Mouse (Mus musculus) heart, embryonic 13.5 days (tissue): Measurements from ENCODE around the gene Mbnl2. TPM values are rescaled to one million over a fixed set of nuclear protein-coding genes. Genes with fewer than 3 reads are reported as not detected.
A peak's percentile ranks its signal among the peaks of the same experiment; 100 is the strongest.

Source experiments
- ATAC-seq: fragments of 200-750 bp; cut with Nextera tagmentation; 2 replicates; pipeline ENCODE4 v1.8.0; 2017; ENCODE audit warnings: moderate TSS enrichment; ENCODE audit not compliant: insufficient number of reproducible peaks, low FRiP score, low TSS enrichment; ENCODE audit errors: extremely low read depth
- H3K27ac ChIP-seq: fragments of 300-500 bp; sonication (generic); replicated peaks from 2 replicates; pipeline ENCODE4 v1.5.1; 2015; ENCODE audit warnings: moderate library complexity, mild to moderate bottlenecking, inconsistent platforms
- H3K27me3 ChIP-seq: fragments of 300-500 bp; sonication (generic); replicated peaks from 2 replicates; pipeline ENCODE4 v1.6.1; 2015; ENCODE audit warnings: mild to moderate bottlenecking, inconsistent platforms
- H3K36me3 ChIP-seq: fragments of 300-500 bp; sonication (generic); 2 replicates; pipeline ENCODE4 v1.6.1; 2015; ENCODE audit warnings: mild to moderate bottlenecking, inconsistent platforms
- H3K4me1 ChIP-seq: fragments of 300-500 bp; sonication (generic); 2 replicates; pipeline ENCODE4 v1.6.1; 2015; ENCODE audit warnings: inconsistent platforms
- H3K4me2 ChIP-seq: fragments of 300-500 bp; sonication (generic); 2 replicates; pipeline ENCODE4 v1.6.1; 2015; ENCODE audit warnings: inconsistent platforms, mild to moderate bottlenecking, moderate library complexity
- H3K4me3 ChIP-seq: fragments of 300-500 bp; sonication (generic); 2 replicates; pipeline ENCODE4 v1.5.1; 2015; ENCODE audit warnings: moderate library complexity, mild to moderate bottlenecking, inconsistent platforms
- H3K9ac ChIP-seq: fragments of 300-500 bp; sonication (generic); 2 replicates; pipeline ENCODE4 v1.6.1; 2015; ENCODE audit warnings: inconsistent platforms, mild to moderate bottlenecking, moderate library complexity
- H3K9me3 ChIP-seq: fragments of 300-500 bp; sonication (generic); 2 replicates; pipeline ENCODE4 v1.6.1; 2016; ENCODE audit warnings: inconsistent platforms
- WGBS: fragments of 180-500 bp; shearing (Covaris S2); methylation state at CpG from one replicate; pipeline ENCODE4 v1.1.7; 2015; ENCODE audit warnings: mixed read lengths; 5-methylcytosine and 5-hydroxymethylcytosine counted together
- polyA plus RNA-seq: library from polyadenylated mRNA; unstranded; fragments of >200 nt; fragmentation: Nextera tagmentation; extraction: Ambion mirVana; gene quantifications from 2 replicates; pipeline ENCODE4 v1.2.1, GENCODE M21; 2015

The Mbnl2 gene
- polyA plus RNA-seq, 1 experiment from 2014 or later: 88.9 TPM

DNA sequence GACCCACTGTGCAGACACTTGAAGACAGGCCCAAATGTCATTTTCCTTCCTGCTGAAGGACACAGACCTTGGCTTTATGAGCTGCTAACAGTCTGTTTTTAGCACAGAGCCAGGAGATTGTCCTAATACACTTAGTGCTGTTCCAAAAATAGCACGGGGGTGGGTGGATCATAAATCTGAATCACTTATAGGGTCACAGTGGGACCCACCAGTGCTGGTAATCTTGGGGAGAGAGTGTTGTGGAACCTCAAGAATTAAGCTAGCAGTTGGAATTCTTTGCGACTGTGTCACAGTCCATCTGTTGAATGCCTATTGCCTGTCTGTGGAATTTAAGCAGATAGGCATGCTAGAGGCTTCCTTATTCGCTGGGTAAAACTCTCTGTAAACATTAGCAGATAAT, 24.2 kb downstream of the Mbnl2 start:
- no peak; the same call in 1 of the 2 replicates for ATAC-seq
- Histone ChIP-seq H3K4me3 (0 out of 2 replicates have a peak overlapping the region, but pooled peaks have one; percentile 13), H3K27ac (peak overlapping the region; percentile 94), H3K27me3 (no peaks in the 10 kb centered on the region), H3K4me2 (peak overlapping the region; percentile 54), H3K36me3 (peaks cover 8% of the 10 kb centered on the region; the same call in 1 of the 2 replicates), H3K9me3 (no peaks in the 10 kb centered on the region), H3K4me1 (peaks cover 92% of the 10 kb centered on the region), H3K9ac (peak overlapping the region; percentile 74)
- WGBS: 12% methylated on average over 3 of the region's 3 CpGs

- Histone ChIP-seq H3K9ac (peak overlapping the region; percentile 74), H3K27me3 (no peaks in the 10 kb centered on the region), H3K4me1 (peaks cover 90% of the 10 kb centered on the region), H3K4me3 (0 out of 2 replicates have a peak overlapping the region, but pooled peaks have one; percentile 13), H3K9me3 (no peaks in the 10 kb centered on the region), H3K4me2 (peak overlapping the region; percentile 54), H3K36me3 (peaks cover 10% of the 10 kb centered on the region; the same call in 1 of the 2 replicates), H3K27ac (peak overlapping the region; percentile 94)
- ATAC-seq: no peak
- WGBS: 35% methylated on average over 4 of the region's 4 CpGs
Observed at GRCm38 (mm10) chr14:120300191-120300590, 24.7 kb downstream of the Mbnl2 start.

DNA sequence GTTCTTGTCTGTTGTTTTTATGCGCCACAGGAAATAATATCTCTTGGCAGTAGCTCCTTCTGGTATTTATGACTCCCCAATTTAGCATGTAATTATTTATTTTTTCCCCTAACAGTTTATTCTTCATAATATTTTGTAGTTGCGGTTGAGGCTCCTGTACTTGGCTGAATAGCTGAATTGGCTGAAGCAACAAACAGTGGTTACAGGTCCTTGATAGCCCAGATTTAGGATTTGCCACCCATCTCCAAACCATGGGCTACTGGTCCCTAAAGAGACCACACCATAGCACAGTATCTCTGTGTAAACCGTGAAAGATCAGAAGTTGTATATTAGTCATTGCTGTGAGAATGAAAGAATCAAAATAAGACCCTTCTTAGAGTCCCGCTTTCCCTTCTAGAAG, 25.3 kb downstream of the Mbnl2 start:
- Histone ChIP-seq H3K27ac (peak overlapping the region; percentile 94), H3K4me1 (peaks cover 83% of the 10 kb centered on the region)

DNA sequence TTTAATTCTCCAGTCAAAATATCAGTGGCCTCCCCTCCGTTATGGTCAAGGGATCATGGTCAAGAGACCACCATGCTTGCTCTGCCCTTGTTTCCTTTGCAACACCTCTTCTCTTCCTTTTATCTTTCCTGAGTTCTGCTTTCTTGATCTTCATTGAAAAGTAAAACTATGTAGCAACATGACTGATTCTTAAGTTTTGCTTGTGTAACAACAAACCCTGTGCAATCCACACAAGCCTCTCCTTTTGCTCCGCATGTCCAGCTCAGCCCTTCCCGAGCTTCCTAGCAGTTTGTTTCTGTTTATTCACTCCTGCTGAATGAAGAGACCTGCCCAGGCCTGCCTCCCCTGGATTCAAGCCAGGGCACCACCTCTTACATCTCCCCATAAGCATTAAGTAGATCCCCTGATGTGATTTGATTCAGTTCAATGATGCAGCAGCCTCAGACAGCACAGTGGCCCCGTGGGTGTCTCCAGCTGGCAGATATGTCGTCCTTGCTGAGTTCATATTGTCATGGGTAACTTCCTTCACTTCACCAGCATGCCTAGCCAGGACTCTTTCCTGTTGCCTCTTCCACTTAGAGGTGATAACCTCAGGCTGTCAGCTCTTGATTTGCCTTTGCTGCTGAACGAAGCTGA, 27.6 kb downstream of the Mbnl2 start:
- WGBS: 17% methylated on average over 6 of the region's 6 CpGs
- no peak; the same call in 1 of the 2 replicates for ATAC-seq
- Histone ChIP-seq H3K4me2 (peak overlapping the region; percentile 57), H3K27me3 (no peaks in the 10 kb centered on the region), H3K9me3 (no peaks in the 10 kb centered on the region), H3K4me3 (peak overlapping the region; percentile 10; the same call in 1 of the 2 replicates), H3K4me1 (peaks cover 76% of the 10 kb centered on the region), H3K27ac (peak overlapping the region; percentile 86), H3K36me3 (peaks cover 7% of the 10 kb centered on the region; the same call in 1 of the 2 replicates), H3K9ac (peak overlapping the region; percentile 69)

More for the DNA sequence above, 25.3 kb downstream of the Mbnl2 start:
- H3K9ac ChIP-seq: no peak overlapping the region
- peaks cover 5% of the 10 kb centered on the region; the same call in 1 of the 2 replicates for H3K36me3 ChIP-seq
- no peak overlapping the region for H3K4me2 ChIP-seq
- no peak for ATAC-seq
- H3K4me3 ChIP-seq: no peak overlapping the region
- 79% methylated on average over 4 of the region's 4 CpGs for WGBS
- H3K27me3 ChIP-seq: no peaks in the 10 kb centered on the region
- no peaks in the 10 kb centered on the region for H3K9me3 ChIP-seq

- Histone ChIP-seq H3K27me3 (no peaks in the 10 kb centered on the region), H3K4me1 (peaks cover 74% of the 10 kb centered on the region), H3K36me3 (peaks cover 7% of the 10 kb centered on the region; the same call in 1 of the 2 replicates), H3K27ac (no peak overlapping the region; the same call in 1 of the 2 replicates), H3K4me3 (no peak overlapping the region), H3K9ac (no peak overlapping the region), H3K4me2 (no peak overlapping the region), H3K9me3 (no peaks in the 10 kb centered on the region)
- 62% methylated on average over 11 of the region's 11 CpGs for WGBS
- no peak for ATAC-seq
Observed at GRCm38 (mm10) chr14:120306229-120306628, 30.8 kb downstream of the Mbnl2 start.

DNA sequence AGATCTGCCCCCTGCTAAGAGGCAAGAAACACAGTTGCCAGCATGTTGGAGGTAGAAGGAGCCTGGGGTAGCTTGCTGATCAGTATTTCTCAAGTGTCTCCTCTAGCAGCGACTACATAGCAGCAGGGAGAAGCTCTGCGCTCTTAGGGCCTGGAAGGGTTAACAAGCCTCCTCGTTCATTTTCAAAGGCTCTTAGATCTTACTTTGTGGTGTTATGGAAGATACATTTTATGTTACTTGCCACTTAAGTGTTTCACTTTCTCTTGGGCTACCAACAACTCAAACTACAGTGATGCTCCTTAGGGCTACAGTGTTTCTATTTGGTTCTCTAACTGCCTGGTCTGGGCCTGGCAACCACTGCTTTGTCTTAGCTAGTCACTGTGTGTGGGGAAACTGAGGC, 31.9 kb downstream of the Mbnl2 start:
- 46% methylated on average over 3 of the region's 3 CpGs for WGBS
- H3K27me3 ChIP-seq: no peaks in the 10 kb centered on the region
- H3K4me2 ChIP-seq: no peak overlapping the region
- H3K9me3 ChIP-seq: no peaks in the 10 kb centered on the region
- no peak overlapping the region for H3K4me3 ChIP-seq
- H3K36me3 ChIP-seq: peaks cover 7% of the 10 kb centered on the region; the same call in 1 of the 2 replicates
- no peak for ATAC-seq
- H3K4me1 ChIP-seq: peaks cover 80% of the 10 kb centered on the region
- H3K27ac ChIP-seq: peak overlapping the region; percentile 62
- H3K9ac ChIP-seq: peak overlapping the region; percentile 38

DNA sequence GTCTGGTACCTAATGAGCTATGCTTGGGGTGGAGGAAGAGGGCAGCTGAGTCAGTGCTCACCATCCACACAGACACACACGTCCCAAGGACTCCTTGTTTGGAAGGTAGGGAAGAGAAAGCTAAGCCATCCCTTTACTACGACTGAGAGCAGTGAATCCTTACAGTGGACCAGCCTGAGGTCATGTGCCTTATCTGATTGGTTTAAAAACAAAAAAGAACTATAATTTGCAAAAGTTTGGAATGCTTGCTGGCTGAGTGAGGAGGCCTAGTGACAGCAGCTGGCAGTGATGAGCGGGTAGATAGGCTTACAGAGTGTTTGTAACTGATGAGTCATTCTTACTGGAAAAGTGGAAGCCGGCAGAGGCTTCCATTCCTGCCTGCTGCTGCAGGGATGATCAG, 32.5 kb downstream of the Mbnl2 start:
- Histone ChIP-seq H3K27me3 (no peaks in the 10 kb centered on the region), H3K4me1 (peaks cover 80% of the 10 kb centered on the region), H3K27ac (peak overlapping the region; percentile 62), H3K36me3 (peaks cover 7% of the 10 kb centered on the region), H3K4me3 (no peak overlapping the region), H3K9ac (peak overlapping the region; percentile 13), H3K9me3 (no peaks in the 10 kb centered on the region), H3K4me2 (peak overlapping the region; percentile 8)
- WGBS: 13% methylated on average over 4 of the region's 4 CpGs
- ATAC-seq: no peak

GRCm38 (mm10) chr14:120309691-120310090, 34.2 kb downstream of the Mbnl2 start:
- Histone ChIP-seq H3K27ac (0 out of 2 replicates have a peak overlapping the region, but pooled peaks have one; percentile 87), H3K9me3 (no peaks in the 10 kb centered on the region), H3K9ac (peak overlapping the region; percentile 5; the same call in 1 of the 2 replicates), H3K4me2 (no peak overlapping the region), H3K36me3 (peaks cover 21% of the 10 kb centered on the region), H3K27me3 (no peaks in the 10 kb centered on the region), H3K4me3 (no peak overlapping the region), H3K4me1 (peaks cover 77% of the 10 kb centered on the region)
- no peak for ATAC-seq
- 81% methylated on average over 6 of the region's 6 CpGs for WGBS

DNA sequence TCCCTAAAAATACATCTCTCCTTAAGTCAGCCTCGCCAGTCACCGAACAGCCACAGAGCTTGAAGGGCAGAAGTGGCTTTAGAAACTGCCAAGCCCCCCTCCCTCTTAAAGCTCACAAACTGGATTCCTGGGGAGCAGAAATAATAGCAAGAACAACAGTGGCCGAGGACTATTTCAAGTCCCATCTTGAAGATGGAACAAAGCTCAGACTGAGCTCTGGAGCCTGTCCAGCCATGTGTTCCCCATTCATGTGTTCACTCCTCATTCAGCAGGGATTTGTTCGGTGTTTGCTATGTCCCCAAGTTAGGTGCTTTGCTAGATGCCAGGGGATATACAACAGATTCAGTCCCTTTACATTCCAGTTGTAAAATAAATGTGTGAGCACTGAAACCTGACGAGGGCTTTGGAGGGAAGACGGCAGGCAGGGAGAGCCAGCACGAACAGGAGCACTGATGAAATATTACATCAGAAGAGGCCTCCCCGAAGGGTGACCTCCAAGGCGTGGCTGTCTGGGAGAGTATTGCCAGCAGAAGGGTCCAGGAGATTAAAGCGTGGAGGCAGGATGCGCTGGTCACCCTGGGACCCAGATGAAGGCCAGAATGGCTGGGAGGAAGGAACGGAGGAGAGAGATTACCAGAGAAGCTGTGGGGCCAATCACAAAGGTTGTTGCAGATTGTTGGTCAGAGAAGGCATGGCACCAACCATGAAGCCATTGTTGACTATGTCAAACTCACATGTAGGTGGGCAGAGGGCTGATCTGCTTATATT, 36.0 kb downstream of the Mbnl2 start:
- Histone ChIP-seq H3K9me3 (no peaks in the 10 kb centered on the region), H3K9ac (peak overlapping the region; percentile 69), H3K4me2 (peak overlapping the region; percentile 58), H3K4me3 (peak overlapping the region; percentile 4; the same call in 1 of the 2 replicates), H3K36me3 (peaks cover 22% of the 10 kb centered on the region), H3K27ac (peak overlapping the region; percentile 87), H3K27me3 (no peaks in the 10 kb centered on the region), H3K4me1 (peaks cover 85% of the 10 kb centered on the region)
- 27% methylated on average over 12 of the region's 12 CpGs for WGBS
- ATAC-seq: no peak

GRCm38 (mm10) chr14:120312661-120313406, 37.4 kb downstream of the Mbnl2 start:
- Histone ChIP-seq H3K9me3 (no peaks in the 10 kb centered on the region), H3K4me3 (no peak overlapping the region), H3K27ac (peak overlapping the region; percentile 50), H3K4me2 (0 out of 2 replicates have a peak overlapping the region, but pooled peaks have one; percentile 7), H3K4me1 (peaks cover 81% of the 10 kb centered on the region), H3K9ac (peak overlapping the region; percentile 52), H3K36me3 (peaks cover 26% of the 10 kb centered on the region), H3K27me3 (no peaks in the 10 kb centered on the region)
- 57% methylated on average over 12 of the region's 12 CpGs for WGBS
- no peak for ATAC-seq
